Mouse (Mus musculus): ENCODE measurements around the gene Cyp2u1.

GRCm38 (mm10) chr3:131248444-131248843, 54.6 kb downstream of the Cyp2u1 start:
- TF ChIP-seq CTCF (IDR thresholded peaks at IDR 0.05; ENCODE audit: extremely low read depth, insufficient read depth, low read length), result no peak
- no peak for TF ChIP-seq POLR2A (IDR thresholded peaks at IDR 0.05; ENCODE audit: extremely low read depth, insufficient read depth, low read length)
